Mouse (Mus musculus): ENCODE measurements around the gene Arhgef28.
"Not testable (repeated sequence)": the region's sequence is repeated elsewhere in the genome, so short reads cannot be mapped to it uniquely, and the experiment has no call there.

Arhgef28 gene

GRCm38 (mm10) chr13:98122766-98123165 is 83.5 kb downstream of the Arhgef28 start:
- DNase-seq = no peak

DNA sequence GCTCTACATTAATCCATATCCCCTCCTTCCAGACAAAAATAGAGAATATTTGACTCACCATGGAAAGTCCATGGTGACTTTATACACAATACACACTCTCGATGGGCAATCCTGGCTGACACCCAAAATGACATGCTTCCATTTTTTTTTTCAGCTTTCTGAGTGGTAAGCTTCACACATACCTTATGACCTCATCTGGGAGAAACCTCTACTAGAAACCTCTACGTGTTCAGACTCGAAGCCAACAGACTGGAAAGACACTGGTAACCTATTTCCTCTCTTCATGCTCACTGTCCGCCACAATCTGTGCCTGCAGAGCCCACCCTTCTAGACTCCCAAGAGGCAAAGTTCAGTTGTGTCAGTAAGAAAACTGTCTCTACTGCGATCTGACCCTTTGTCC is 84.2 kb downstream of the Arhgef28 start:
- DNase-seq = no peak

- DNase-seq = no peak
These were observed 85.1 kb downstream of the Arhgef28 start for GRCm38 (mm10) chr13:98121124-98121470.

GRCm38 (mm10) chr13:98120356-98121123 is 85.7 kb downstream of the Arhgef28 start:
- DNase-seq = no peak

GRCm38 (mm10) chr13:98118291-98118690 is 87.9 kb downstream of the Arhgef28 start:
- DNase-seq = no peak

- peak; percentile 51 for DNase-seq
These were observed 88.5 kb downstream of the Arhgef28 start for GRCm38 (mm10) chr13:98117566-98118254.

- DNase-seq = no peak
These were observed 90.6 kb downstream of the Arhgef28 start for GRCm38 (mm10) chr13:98115650-98116049.

- DNase-seq = no peak
These were observed 91.2 kb downstream of the Arhgef28 start for GRCm38 (mm10) chr13:98115051-98115450.

DNA sequence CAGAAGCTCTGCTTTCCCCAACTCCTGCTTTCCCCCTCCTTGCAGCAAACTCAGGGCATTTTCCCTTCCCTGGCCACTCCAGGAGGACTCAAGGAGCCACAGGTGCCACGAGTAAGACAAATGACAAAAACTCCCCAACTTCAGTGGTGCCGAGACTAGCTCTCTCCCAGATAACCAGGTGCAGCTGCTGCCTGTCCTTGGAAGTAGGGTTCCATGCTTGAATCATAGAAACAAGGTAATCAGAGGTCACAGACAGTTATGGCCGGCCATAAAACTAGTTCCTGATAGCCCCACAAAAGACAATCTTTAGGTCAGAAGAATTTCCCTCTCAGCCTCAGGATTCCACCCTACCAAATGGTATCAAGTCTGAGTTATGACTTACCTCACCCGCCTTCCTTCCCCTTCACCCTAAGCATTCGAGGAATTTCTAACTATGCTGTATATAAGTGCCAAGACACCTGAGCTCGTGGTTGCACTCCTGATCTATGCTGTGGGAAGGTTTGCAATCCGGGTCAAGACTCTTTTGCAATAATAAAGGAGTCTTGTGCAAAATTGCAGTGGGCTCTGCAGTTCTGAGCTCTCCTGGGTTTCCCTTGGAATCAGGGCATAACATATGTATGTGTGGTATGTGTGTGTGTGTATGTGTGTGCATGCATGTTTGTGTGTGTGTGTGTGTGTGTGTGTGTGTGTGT is 93.3 kb downstream of the Arhgef28 start:
- no peak for DNase-seq

DNA sequence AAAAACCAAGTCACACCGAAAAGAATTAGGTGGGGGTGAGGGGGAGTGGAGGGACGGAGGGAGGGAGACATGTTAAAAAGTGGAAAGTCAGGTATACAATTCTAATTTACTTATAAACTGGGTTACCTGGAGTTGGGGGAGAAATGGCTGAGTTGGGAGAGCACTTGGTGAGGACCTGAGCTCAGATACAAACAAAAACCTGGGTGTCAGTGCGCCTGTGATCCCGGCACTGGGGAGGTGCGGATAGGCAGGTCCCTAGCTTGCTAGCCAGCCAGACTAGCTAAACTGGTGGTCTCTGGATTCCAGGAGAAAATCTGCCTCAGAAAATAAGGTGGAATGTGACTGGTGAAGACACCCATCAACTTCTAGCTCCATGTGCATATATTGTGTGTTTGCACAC is 94.7 kb downstream of the Arhgef28 start:
- DNase-seq = no peak

GRCm38 (mm10) chr13:98111021-98111420 is 95.2 kb downstream of the Arhgef28 start:
- DNase-seq = no peak

- DNase-seq = not testable (repeated sequence)
These were observed 97.8 kb downstream of the Arhgef28 start for GRCm38 (mm10) chr13:98108481-98108880.

- no peak for DNase-seq
These were observed 98.6 kb downstream of the Arhgef28 start for GRCm38 (mm10) chr13:98107621-98108020.

GRCm38 (mm10) chr13:98095966-98096365 is 110.3 kb downstream of the Arhgef28 start:
- DNase-seq = no peak

DNA sequence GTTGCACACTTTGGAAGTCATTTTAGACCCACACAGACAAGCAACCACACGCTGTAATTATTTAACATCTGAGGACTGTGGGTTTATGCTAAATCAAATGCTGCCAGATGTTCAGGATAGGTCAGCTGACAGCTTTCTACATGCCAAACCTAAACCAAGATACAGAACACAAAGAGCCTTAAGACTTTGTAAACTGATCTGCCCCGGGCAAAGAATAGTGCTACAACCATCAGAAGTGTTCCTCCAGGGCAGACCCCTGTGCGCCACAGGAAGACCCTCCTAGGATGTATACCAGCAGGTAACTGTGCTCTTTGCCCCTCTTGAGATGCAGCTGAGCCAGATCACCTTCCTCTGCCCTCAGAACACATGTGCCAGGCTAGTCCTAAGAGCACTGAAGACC is 111.9 kb downstream of the Arhgef28 start:
- no peak for DNase-seq

- no peak for DNase-seq
These were observed 112.8 kb downstream of the Arhgef28 start for GRCm38 (mm10) chr13:98093483-98093882.

- DNase-seq = no peak
These were observed 113.8 kb downstream of the Arhgef28 start for GRCm38 (mm10) chr13:98092354-98093002.

DNA sequence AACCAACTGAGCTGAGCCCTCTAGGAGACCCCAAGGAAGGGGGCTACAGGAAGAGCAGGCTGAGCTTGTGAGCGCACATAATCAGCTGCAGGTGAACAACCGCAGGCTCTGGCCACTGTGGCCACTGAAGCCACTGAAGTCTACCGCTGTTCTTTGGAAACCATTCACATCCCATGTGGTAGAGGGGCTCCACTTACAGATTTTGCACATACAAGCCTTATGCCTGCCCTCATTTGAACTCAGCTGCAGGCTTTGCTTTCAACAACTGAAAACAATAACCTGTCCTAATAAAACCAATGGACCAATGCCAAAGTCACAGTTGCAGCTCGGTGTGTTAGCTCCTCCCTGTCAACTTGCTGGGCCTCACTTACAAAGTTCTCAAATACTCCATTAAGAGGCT is 126.6 kb downstream of the Arhgef28 start:
- DNase-seq = no peak

- no peak for DNase-seq
These were observed 128.0 kb downstream of the Arhgef28 start for GRCm38 (mm10) chr13:98078251-98078650.

DNA sequence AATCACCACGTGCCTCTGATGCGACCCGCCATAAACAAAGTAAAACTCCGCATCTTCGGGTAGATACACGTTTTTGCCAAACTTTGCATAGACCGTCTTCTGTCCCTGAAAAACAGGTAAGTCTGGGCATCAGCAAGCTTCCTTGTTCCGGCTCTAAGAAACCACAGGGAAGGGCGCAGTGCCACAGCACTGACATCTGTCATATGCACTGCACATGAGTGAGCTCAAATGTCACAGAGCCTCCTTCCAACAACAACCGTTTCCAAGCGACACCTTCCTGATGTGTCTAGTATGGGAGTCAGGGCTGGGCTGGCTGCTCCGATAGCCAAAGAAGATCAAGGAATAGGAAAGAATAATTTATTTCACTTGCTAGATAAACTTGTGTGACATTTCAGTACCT is 129.0 kb downstream of the Arhgef28 start:
- no peak for DNase-seq

GRCm38 (mm10) chr13:98074871-98075270 is 131.4 kb downstream of the Arhgef28 start:
- no peak for DNase-seq

GRCm38 (mm10) chr13:98073190-98073589 is 133.0 kb downstream of the Arhgef28 start:
- DNase-seq = no peak

- DNase-seq = no peak
These were observed 135.8 kb downstream of the Arhgef28 start for GRCm38 (mm10) chr13:98070458-98070857.
